Mouse (Mus musculus) layer of hippocampus, adult 11-12 months (tissue): Measurements from ENCODE around the gene Gm28038.

Source experiments
- DNase-seq: peaks from one replicate; pipeline ENCODE4 v3.0.0; 2022; ENCODE audit warnings: low spot score

Gene Gm28038

GRCm38 (mm10) chr2:30256616-30257350, 24.1 kb upstream of the Gm28038 start:
- DNase-seq, result no peak

GRCm38 (mm10) chr2:30257699-30258460, 23.0 kb upstream of the Gm28038 start:
- DNase-seq, result no peak

GRCm38 (mm10) chr2:30258600-30258999, 22.2 kb upstream of the Gm28038 start:
- no peak for DNase-seq

- DNase-seq, result no peak
These were observed 21.4 kb upstream of the Gm28038 start for GRCm38 (mm10) chr2:30259131-30260064.

GRCm38 (mm10) chr2:30261064-30261736, 19.6 kb upstream of the Gm28038 start:
- DNase-seq, result no peak

- DNase-seq, result no peak
These were observed 18.7 kb upstream of the Gm28038 start for GRCm38 (mm10) chr2:30261921-30262839.

- DNase-seq, result peak; percentile 70
These were observed 17.9 kb upstream of the Gm28038 start for GRCm38 (mm10) chr2:30262840-30263441.

- DNase-seq, result no peak
These were observed 17.0 kb upstream of the Gm28038 start for GRCm38 (mm10) chr2:30263811-30264210.

GRCm38 (mm10) chr2:30264671-30265519, 15.9 kb upstream of the Gm28038 start:
- no peak for DNase-seq

GRCm38 (mm10) chr2:30265767-30266253, 15.0 kb upstream of the Gm28038 start, which contains the start of gene Phyhd1:
Gene Phyhd1 (plus strand): TSS chr2:30266203.
- DNase-seq, result peak; percentile 86

- no peak for DNase-seq
These were observed 14.4 kb upstream of the Gm28038 start for GRCm38 (mm10) chr2:30266392-30266941.

- DNase-seq, result no peak
These were observed 13.4 kb upstream of the Gm28038 start for GRCm38 (mm10) chr2:30267466-30267865.

GRCm38 (mm10) chr2:30268371-30268770, 12.5 kb upstream of the Gm28038 start:
- no peak for DNase-seq

GRCm38 (mm10) chr2:30269241-30269990, 11.4 kb upstream of the Gm28038 start:
- DNase-seq, result no peak

- DNase-seq, result peak; percentile 73
These were observed 10.7 kb upstream of the Gm28038 start for GRCm38 (mm10) chr2:30270134-30270533.

- no peak for DNase-seq
These were observed 808 bp downstream of the Gm28038 start for GRCm38 (mm10) chr2:30281651-30282050.

- DNase-seq, result no peak
These were observed 2.4 kb downstream of the Gm28038 start for GRCm38 (mm10) chr2:30283193-30283592.

- DNase-seq, result no peak
These were observed 4.2 kb downstream of the Gm28038 start for GRCm38 (mm10) chr2:30285004-30285403.
